Mouse (Mus musculus): ENCODE measurements around the gene Hist1h2bl.

DNA sequence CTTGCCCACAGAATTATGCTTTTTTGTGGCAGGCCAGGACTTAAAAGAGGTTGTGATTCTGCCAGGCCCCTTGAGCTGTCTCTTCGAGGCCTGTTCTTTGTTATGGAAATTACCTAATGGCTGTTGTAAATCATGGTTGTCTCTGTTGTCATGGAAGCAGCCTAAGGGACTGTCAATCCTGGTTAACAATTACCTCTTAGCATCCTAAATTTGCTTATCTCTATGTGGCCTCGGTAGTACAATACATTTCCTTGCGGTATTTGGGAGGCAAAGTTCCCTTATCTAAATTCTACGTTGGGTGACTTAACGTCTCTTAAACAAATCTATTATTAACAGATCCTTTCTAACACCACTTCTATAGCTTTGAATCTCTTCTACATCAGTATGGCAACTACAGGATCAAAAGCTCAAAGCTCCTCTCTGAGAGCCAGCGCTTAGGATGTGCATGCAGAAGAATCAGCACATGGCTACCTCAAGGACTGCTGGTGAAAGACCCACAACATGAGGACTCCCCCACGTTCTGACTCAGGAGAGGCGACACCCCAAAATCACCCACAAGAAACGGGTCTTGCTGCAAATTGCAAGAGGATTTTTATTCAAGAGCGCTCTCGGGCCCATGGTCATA, 12.1 kb upstream of the Hist1h2bl start:
- no peak for TF ChIP-seq CTCF (IDR thresholded peaks at IDR 0.05; ENCODE audit: low read depth, low read length)
- no peak for TF ChIP-seq POLR2A (IDR thresholded peaks at IDR 0.05; ENCODE audit: extremely low read depth, insufficient read depth, low read length)
